Mouse (Mus musculus) limb, embryonic 12.5 days (tissue): Measurements from ENCODE around the gene Bhmt. TPM values are rescaled to one million over a fixed set of nuclear protein-coding genes. Genes with fewer than 3 reads are reported as not detected.
"Not testable (repeated sequence)": the region's sequence is repeated elsewhere in the genome, so short reads cannot be mapped to it uniquely, and the experiment has no call there.

Experiments
- ATAC-seq: fragments of 200-750 bp; cut with Nextera tagmentation; 2 replicates; pipeline ENCODE4 v1.8.0; 2017; ENCODE audit warnings: low read depth, moderate TSS enrichment; ENCODE audit not compliant: insufficient number of reproducible peaks, insufficient read depth, low FRiP score, low TSS enrichment
- H3K27ac ChIP-seq: fragments of 300-500 bp; sonication (generic); 2 replicates; pipeline ENCODE4 v1.5.1; 2016; ENCODE audit warnings: mild to moderate bottlenecking, moderate library complexity
- H3K27me3 ChIP-seq: fragments of 300-500 bp; sonication (generic); 2 replicates; pipeline ENCODE4 v1.6.1; 2016; ENCODE audit warnings: mild to moderate bottlenecking, moderate library complexity
- H3K36me3 ChIP-seq: fragments of 300-500 bp; sonication (generic); 2 replicates; pipeline ENCODE4 v1.6.1; 2016; ENCODE audit warnings: mild to moderate bottlenecking, moderate library complexity
- H3K4me1 ChIP-seq: fragments of 300-500 bp; sonication (generic); replicated peaks from 2 replicates; pipeline ENCODE4 v1.6.1; 2016
- H3K4me2 ChIP-seq: fragments of 300-500 bp; sonication (generic); 2 replicates; pipeline ENCODE4 v1.6.1; 2016; ENCODE audit warnings: mild to moderate bottlenecking, moderate library complexity
- H3K4me3 ChIP-seq: fragments of 300-500 bp; sonication (generic); replicated peaks from 2 replicates; pipeline ENCODE4 v1.5.1; 2016; ENCODE audit warnings: mild to moderate bottlenecking
- H3K9ac ChIP-seq: fragments of 300-500 bp; sonication (generic); replicated peaks from 2 replicates; pipeline ENCODE4 v1.6.1; 2016; ENCODE audit warnings: mild to moderate bottlenecking, moderate library complexity
- H3K9me3 ChIP-seq: fragments of 300-500 bp; sonication (generic); 2 replicates; pipeline ENCODE4 v1.6.1; 2016; ENCODE audit warnings: mild to moderate bottlenecking, moderate library complexity
- WGBS: fragments of 180-500 bp; shearing (Covaris S2); methylation state at CpG from one replicate; pipeline ENCODE4 v1.1.7; 2016; 5-methylcytosine and 5-hydroxymethylcytosine counted together
- polyA plus RNA-seq: library from polyadenylated mRNA; unstranded; fragments of >200 nt; fragmentation: Nextera tagmentation; extraction: Ambion mirVana; gene quantifications from 2 replicates; pipeline ENCODE4 v1.2.1, GENCODE M21; 2016

Bhmt gene
- polyA plus RNA-seq, 1 experiment from 2014 or later: not detected

DNA sequence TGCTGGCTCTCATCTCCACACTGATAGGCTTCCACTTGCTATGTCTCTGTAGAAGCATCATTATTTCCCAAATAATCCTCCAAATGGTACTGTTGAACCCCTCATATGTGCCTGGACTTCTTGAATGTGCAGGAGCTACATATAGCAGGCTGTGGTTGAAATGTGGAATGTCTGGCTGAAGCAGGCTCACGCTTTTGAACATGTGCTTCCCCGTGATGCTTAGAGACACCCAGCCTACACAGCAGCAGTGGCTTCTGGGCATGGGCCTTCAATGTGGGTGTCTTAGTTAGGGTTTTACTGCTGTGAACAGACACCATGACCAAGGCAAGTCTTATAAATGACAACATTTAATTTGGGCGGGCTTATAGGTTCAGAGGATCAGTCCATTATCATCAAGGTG is 30.1 kb downstream of the Bhmt start:
- no peak for ATAC-seq
- no peaks in the 10 kb centered on the region for H3K27me3 ChIP-seq
- no peaks in the 10 kb centered on the region for H3K36me3 ChIP-seq
- 0 out of 2 replicates have a peak, but pooled peaks cover 2% of the 10 kb centered on the region for H3K4me1 ChIP-seq
- no peak overlapping the region for H3K9ac ChIP-seq
- H3K4me3 ChIP-seq: no peak overlapping the region
- no peak overlapping the region for H3K4me2 ChIP-seq
- 88% methylated on average over 3 of the region's 3 CpGs for WGBS
- no peaks in the 10 kb centered on the region for H3K9me3 ChIP-seq
- H3K27ac ChIP-seq: no peak overlapping the region

DNA sequence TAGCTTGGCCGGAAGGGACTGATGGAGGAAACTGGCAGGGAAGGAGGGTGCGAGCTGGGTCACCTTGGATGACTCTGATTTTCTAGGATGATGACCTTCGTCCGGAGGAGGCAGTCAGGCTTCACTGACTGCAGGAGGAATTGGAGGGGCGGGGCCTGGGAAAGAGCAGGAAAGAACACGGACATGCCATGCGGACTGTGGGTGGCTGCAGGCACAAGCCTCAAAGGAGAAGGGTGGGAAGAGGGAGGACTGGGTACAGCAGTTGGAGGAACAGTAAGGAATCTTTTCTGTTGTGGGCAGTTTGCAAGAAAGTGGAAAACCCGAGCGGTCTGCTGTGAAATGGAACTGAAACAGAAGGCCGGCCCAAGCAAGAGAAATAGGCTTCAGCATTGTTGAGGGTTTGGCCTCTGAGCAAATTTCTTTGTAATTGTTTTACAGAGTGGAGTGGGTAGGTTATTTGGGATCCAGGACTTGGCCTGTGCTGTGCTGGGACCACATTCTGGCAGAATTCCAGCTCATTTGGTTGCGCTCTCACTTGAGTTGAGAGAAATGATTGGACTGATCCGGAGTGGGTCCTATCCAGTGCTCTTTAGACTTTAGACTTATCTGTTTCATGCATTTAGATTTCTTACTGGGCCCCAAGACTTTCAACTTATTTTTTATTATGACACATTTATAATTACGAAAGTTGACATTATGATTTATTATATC is 30.7 kb downstream of the Bhmt start:
- Histone ChIP-seq H3K4me3 (no peak overlapping the region), H3K36me3 (no peaks in the 10 kb centered on the region), H3K27ac (no peak overlapping the region), H3K4me1 (no peaks in the 10 kb centered on the region), H3K9ac (no peak overlapping the region), H3K4me2 (no peak overlapping the region), H3K9me3 (no peaks in the 10 kb centered on the region), H3K27me3 (no peaks in the 10 kb centered on the region)
- WGBS: 80% methylated on average over 13 of the region's 13 CpGs
- no peak for ATAC-seq

- Histone ChIP-seq H3K4me1 (no peaks in the 10 kb centered on the region), H3K27ac (no peak overlapping the region), H3K4me3 (no peak overlapping the region), H3K36me3 (no peaks in the 10 kb centered on the region), H3K9me3 (no peaks in the 10 kb centered on the region), H3K27me3 (no peaks in the 10 kb centered on the region), H3K4me2 (no peak overlapping the region), H3K9ac (no peak overlapping the region)
- ATAC-seq: no peak
- 82% methylated on average over 4 of the region's 4 CpGs for WGBS
These were observed 33.1 kb downstream of the Bhmt start for GRCm38 (mm10) chr13:93604698-93605097.

DNA sequence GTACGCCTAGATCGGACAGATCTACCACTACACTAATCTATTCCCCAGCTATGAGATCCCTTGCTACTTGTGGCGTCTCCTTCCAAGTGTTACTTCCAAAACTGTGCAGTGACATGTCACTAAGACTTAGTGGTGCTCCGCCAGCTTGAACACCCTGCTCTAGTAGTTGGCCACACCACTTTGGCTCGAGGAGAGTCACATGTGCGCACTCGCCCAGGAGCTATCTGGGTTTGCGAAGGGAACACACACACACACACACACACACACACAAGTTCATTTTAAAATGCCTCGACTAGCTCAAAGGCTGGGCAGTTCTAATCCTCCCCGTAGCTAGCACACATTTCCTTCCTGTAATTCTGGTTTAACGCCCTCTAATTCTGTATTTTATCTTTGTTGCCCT is 36.2 kb downstream of the Bhmt start:
- no peaks in the 10 kb centered on the region for H3K36me3 ChIP-seq
- no peaks in the 10 kb centered on the region for H3K27me3 ChIP-seq
- no peaks in the 10 kb centered on the region for H3K9me3 ChIP-seq
- H3K27ac ChIP-seq: no peak overlapping the region
- 84% methylated on average over 11 of the region's 11 CpGs for WGBS
- no peak overlapping the region for H3K4me3 ChIP-seq
- no peaks in the 10 kb centered on the region for H3K4me1 ChIP-seq
- no peak overlapping the region for H3K9ac ChIP-seq
- H3K4me2 ChIP-seq: no peak overlapping the region
- ATAC-seq: no peak

DNA sequence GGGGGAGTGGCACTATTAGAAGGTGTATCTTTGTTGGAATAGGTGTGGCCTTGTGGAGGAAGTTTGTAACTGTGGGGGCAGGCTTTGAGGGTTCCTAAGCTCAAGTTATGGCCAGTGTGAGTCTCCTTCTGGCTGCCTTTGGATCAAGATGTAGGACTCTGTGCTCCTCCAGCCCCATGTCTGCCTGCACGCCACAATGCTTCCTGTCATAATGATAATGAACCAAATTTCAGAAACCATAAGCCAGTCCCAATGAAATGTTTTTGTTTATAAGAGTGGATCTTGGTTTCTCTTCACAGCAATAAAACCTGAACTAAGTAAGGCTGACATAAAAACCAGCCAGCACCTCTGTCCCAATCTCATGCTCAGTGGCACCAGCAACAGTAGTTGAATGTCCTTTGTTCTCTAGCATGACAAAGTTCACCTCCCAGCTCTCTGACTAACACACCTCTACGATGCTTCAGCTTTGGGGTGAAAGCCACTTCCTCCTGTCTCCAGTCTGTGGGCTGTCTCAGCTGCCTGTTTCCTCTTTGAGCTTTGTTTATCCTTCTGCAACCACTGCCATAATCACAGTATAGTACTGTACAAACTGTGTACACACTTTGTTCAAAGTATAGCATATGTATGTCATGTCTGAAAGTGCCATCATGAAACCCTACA is 44.6 kb downstream of the Bhmt start:
- no peaks in the 10 kb centered on the region for H3K27me3 ChIP-seq
- WGBS: 85% methylated on average over 2 of the region's 2 CpGs
- no peak overlapping the region for H3K27ac ChIP-seq
- H3K4me3 ChIP-seq: no peak overlapping the region
- H3K4me2 ChIP-seq: no peak overlapping the region
- H3K36me3 ChIP-seq: no peaks in the 10 kb centered on the region
- H3K9me3 ChIP-seq: no peaks in the 10 kb centered on the region
- no peak for ATAC-seq
- H3K4me1 ChIP-seq: no peaks in the 10 kb centered on the region
- no peak overlapping the region for H3K9ac ChIP-seq

GRCm38 (mm10) chr13:93582526-93582925 is 55.2 kb downstream of the Bhmt start:
- ATAC-seq, H3K27me3 ChIP-seq, H3K9ac ChIP-seq, H3K36me3 ChIP-seq, H3K4me2 ChIP-seq, H3K4me3 ChIP-seq, H3K4me1 ChIP-seq, H3K27ac ChIP-seq, H3K9me3 ChIP-seq: not testable (repeated sequence)
- WGBS: 88% methylated on average over 9 of the region's 9 CpGs

DNA sequence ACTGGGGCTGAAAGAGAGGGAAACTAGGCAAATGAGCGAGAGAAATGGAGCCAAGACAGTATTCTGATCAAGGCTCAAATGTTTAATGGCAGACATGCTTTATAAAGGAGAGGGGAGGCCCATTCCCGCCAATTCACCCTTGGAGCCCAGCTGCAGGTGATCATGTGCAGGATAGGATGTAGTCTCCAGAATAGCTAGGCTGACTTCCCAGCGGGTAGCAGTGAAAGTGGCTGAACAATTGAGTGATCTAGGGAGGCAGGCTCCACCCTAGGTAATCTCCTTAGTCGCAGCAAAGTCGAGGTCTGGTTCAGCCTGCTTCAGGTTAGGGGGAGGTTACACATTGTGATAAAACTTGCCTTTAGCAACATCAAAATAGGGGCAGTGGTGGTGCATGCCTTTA is 57.3 kb downstream of the Bhmt start:
- no peak overlapping the region for H3K9ac ChIP-seq
- 85% methylated on average over 5 of the region's 5 CpGs for WGBS
- H3K36me3 ChIP-seq: no peaks in the 10 kb centered on the region
- peaks cover 9% of the 10 kb centered on the region; the same call in 1 of the 2 replicates for H3K9me3 ChIP-seq
- no peaks in the 10 kb centered on the region for H3K27me3 ChIP-seq
- no peak for ATAC-seq
- no peak overlapping the region for H3K4me2 ChIP-seq
- H3K27ac ChIP-seq: no peak overlapping the region
- H3K4me1 ChIP-seq: no peaks in the 10 kb centered on the region
- no peak overlapping the region for H3K4me3 ChIP-seq

DNA sequence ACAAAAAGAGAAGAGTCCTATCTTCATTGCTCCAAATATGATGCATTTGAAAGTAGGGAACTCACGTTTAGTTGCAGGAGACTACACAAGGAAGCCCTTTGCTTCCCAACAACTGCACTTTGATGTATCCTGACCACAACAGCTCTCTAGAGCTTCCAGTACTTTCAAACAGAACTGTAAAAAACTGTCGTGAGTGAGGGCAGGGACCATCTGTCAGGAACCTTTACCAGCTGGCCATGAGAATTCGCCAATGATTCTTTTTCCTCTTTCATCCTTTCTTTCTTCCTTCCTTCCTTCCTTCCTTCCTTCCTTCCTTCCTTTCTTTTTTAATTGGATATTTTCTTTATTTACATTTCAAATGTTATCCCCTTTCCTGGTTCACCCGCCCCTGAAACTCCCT is 68.1 kb downstream of the Bhmt start:
- 70% methylated on average over 4 of the region's 4 CpGs for WGBS
- H3K4me1 ChIP-seq: no peaks in the 10 kb centered on the region
- no peak overlapping the region for H3K4me2 ChIP-seq
- H3K9ac ChIP-seq: no peak overlapping the region
- no peaks in the 10 kb centered on the region for H3K27me3 ChIP-seq
- ATAC-seq: no peak
- no peaks in the 10 kb centered on the region for H3K9me3 ChIP-seq
- H3K36me3 ChIP-seq: no peaks in the 10 kb centered on the region
- H3K4me3 ChIP-seq: no peak overlapping the region
- no peak overlapping the region for H3K27ac ChIP-seq

Other genes starting within 250 kb of the Bhmt start
- 9.0 and 12.5 TPM in 2 replicates for gene Jmy, start 138.2 kb downstream of the Bhmt start, polyA plus RNA-seq
- 0.12 TPM in 1 of 2 replicates, not detected in the other for gene Bhmt2, start 36.3 kb upstream of the Bhmt start, polyA plus RNA-seq
- 0.08 TPM in 1 of 2 replicates, not detected in the other for gene Dmgdh, start 36.5 kb upstream of the Bhmt start, polyA plus RNA-seq
- gene Arsb, start 133.7 kb upstream of the Bhmt start, polyA plus RNA-seq: 7.9 and 9.3 TPM in 2 replicates